Mouse (Mus musculus) cerebellum, adult 2 months (tissue): ENCODE data around the gene Gm29427. TPM values are rescaled to one million over a fixed set of nuclear protein-coding genes. Genes with fewer than 3 reads are reported as not detected.

Source experiments
- DNase-seq, 2 experiments: peaks; one replicate each; pipeline ENCODE4 v3.0.0; 2021
- H3K27ac ChIP-seq: fragments of 200-500 bp; 2 replicates; pipeline ENCODE4 v1.5.1; 2012; ENCODE audit warnings: low read length, control low read depth, inconsistent platforms; ENCODE audit not compliant: insufficient read depth
- H3K27me3 ChIP-seq: fragments of 200-500 bp; 2 replicates; pipeline ENCODE4 v1.6.1; 2012; ENCODE audit warnings: inconsistent platforms, mild to moderate bottlenecking, low read length, moderate library complexity; ENCODE audit not compliant: control insufficient read depth, insufficient read depth
- H3K4me1 ChIP-seq: fragments of 200-500 bp; 2 replicates; pipeline ENCODE4 v1.6.1; 2011; ENCODE audit warnings: low read length; ENCODE audit not compliant: control insufficient read depth, insufficient read depth
- H3K4me3 ChIP-seq: fragments of 200-500 bp; replicated peaks from 2 replicates; pipeline ENCODE3; 2011; ENCODE audit warnings: mild to moderate bottlenecking, low read depth, low read length, control low read depth; ENCODE audit not compliant: insufficient read depth
- CTCF ChIP-seq: fragments of 200-500 bp; IDR thresholded peaks from 2 replicates; pipeline ENCODE4 v1.5.1; 2011; ENCODE audit warnings: low read depth, mild to moderate bottlenecking, control low read depth, low read length, moderate library complexity, borderline replicate concordance; ENCODE audit not compliant: insufficient read depth
- POLR2A ChIP-seq: fragments of 200-500 bp; IDR thresholded peaks from 2 replicates; pipeline ENCODE4 v1.6.1; 2011; ENCODE audit warnings: low read length, control low read depth, borderline replicate concordance; ENCODE audit not compliant: insufficient read depth
- WGBS: fragments of 180-500 bp; shearing (Covaris S2); methylation state at CpG from one replicate; pipeline ENCODE4 v1.1.7; 2018; 5-methylcytosine and 5-hydroxymethylcytosine counted together
- polyA plus RNA-seq: library from polyadenylated mRNA; depleted of rRNA; stranded (reverse); fragments of >200 nt; gene quantifications from 2 replicates; pipeline ENCODE4 v1.2.3, GENCODE M21; 2012

Gm29427 gene
- polyA plus RNA-seq, 1 experiment, result not detected

GRCm38 (mm10) chr1:130737411-130737881 is 21.8 kb upstream of the Gm29427 start:
- no peak for DNase-seq
- Histone ChIP-seq H3K27me3 (no peaks in the 10 kb centered on the region), H3K27ac (no peak overlapping the region), H3K4me1 (peaks cover 12% of the 10 kb centered on the region), H3K4me3 (no peak overlapping the region)
- 55% methylated on average over 11 of the region's 11 CpGs for WGBS
- TF ChIP-seq CTCF (no peak), POLR2A (no peak)

- TF ChIP-seq CTCF, result no peak
- TF ChIP-seq POLR2A, result no peak
- no peaks in the 10 kb centered on the region for H3K4me1 ChIP-seq
- H3K4me3 ChIP-seq, result no peak overlapping the region
- DNase-seq, result no peak
- no peak overlapping the region for H3K27ac ChIP-seq
- WGBS, result 84% methylated on average over 8 of the region's 8 CpGs
- no peaks in the 10 kb centered on the region for H3K27me3 ChIP-seq
Measured at GRCm38 (mm10) chr1:130734852-130735251, 19.3 kb upstream of the Gm29427 start.

GRCm38 (mm10) chr1:130734452-130734851 is 18.9 kb upstream of the Gm29427 start:
- Histone ChIP-seq H3K27me3 (no peaks in the 10 kb centered on the region), H3K4me1 (no peaks in the 10 kb centered on the region), H3K27ac (no peak overlapping the region), H3K4me3 (no peak overlapping the region)
- TF ChIP-seq CTCF (no peak), POLR2A (no peak)
- 38% methylated on average over 5 of the region's 5 CpGs for WGBS
- DNase-seq, result no peak

GRCm38 (mm10) chr1:130733671-130734070 is 18.1 kb upstream of the Gm29427 start:
- TF ChIP-seq POLR2A (no peak), CTCF (no peak)
- Histone ChIP-seq H3K27ac (no peak overlapping the region), H3K27me3 (no peaks in the 10 kb centered on the region), H3K4me3 (no peak overlapping the region), H3K4me1 (no peaks in the 10 kb centered on the region)
- 89% methylated on average over 4 of the region's 4 CpGs for WGBS
- no peak for DNase-seq

- no peak overlapping the region for H3K27ac ChIP-seq
- H3K27me3 ChIP-seq, result no peaks in the 10 kb centered on the region
- WGBS, result 90% methylated on average over 13 of the region's 13 CpGs
- no peaks in the 10 kb centered on the region for H3K4me1 ChIP-seq
- DNase-seq, result no peak
- no peak for TF ChIP-seq CTCF
- TF ChIP-seq POLR2A, result no peak
- no peak overlapping the region for H3K4me3 ChIP-seq
Measured at GRCm38 (mm10) chr1:130732706-130733658, 17.4 kb upstream of the Gm29427 start.

- H3K27ac ChIP-seq, result no peak within 1 kb of the TSS
- TF ChIP-seq CTCF (no peak), POLR2A (no peak)
- no peaks in the 10 kb centered on the region for H3K27me3 ChIP-seq
- no peak for DNase-seq
- H3K4me3 ChIP-seq, result no peak within 1 kb of the TSS
- 35% methylated on average over 10 of the region's 10 CpGs for WGBS
- H3K4me1 ChIP-seq, result no peaks in the 10 kb centered on the region
Measured at GRCm38 (mm10) chr1:130731741-130732337, 16.2 kb upstream of the Gm29427 start, which contains the start of gene AA986860. AA986860 (plus strand) TSS chr1:130731976.

- DNase-seq, result no peak
- Histone ChIP-seq H3K27me3 (no peaks in the 10 kb centered on the region), H3K27ac (no peak within 1 kb of the TSS), H3K4me3 (no peak within 1 kb of the TSS), H3K4me1 (no peaks in the 10 kb centered on the region)
- WGBS, result 86% methylated on average over 2 of the region's 2 CpGs
- TF ChIP-seq CTCF, result no peak
- TF ChIP-seq POLR2A, result no peak
Measured at GRCm38 (mm10) chr1:130729153-130729552, 13.6 kb upstream of the Gm29427 start, which contains the start of gene Pfkfb2. Pfkfb2 (minus strand) TSS chr1:130729253.
